Mouse (Mus musculus): ENCODE data around the gene Pdcl3. TPM values are rescaled to one million over a fixed set of nuclear protein-coding genes. Genes with fewer than 3 reads are reported as not detected.
"Not testable (repeated sequence)": the region's sequence is repeated elsewhere in the genome, so short reads cannot be mapped to it uniquely, and the experiment has no call there.

Pdcl3 gene
- total RNA-seq, 2 experiments from 2014 or later = 58.5 to 88.7 TPM

DNA sequence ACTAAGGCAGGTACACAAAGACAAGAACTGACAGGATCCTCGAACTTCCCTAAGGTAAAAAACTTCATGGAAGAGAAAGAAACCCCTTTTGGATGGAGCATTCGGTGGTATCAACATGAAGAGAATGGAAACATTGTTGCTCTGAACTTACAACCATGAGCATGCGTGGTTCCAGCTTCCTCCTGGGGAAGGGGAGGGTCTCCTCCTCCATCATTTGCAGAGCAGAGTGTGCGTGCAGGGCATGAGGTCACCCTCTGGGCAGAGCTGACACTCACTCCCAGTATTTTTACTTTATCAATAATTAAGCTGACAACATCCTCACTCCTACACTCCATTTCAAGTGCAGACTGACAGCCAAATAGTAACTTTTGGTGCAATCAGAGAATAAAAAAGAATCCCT is 32.5 kb downstream of the Pdcl3 start:
- ATAC-seq (ENCODE audit: poor library complexity, severe bottlenecking) = no peak

DNA sequence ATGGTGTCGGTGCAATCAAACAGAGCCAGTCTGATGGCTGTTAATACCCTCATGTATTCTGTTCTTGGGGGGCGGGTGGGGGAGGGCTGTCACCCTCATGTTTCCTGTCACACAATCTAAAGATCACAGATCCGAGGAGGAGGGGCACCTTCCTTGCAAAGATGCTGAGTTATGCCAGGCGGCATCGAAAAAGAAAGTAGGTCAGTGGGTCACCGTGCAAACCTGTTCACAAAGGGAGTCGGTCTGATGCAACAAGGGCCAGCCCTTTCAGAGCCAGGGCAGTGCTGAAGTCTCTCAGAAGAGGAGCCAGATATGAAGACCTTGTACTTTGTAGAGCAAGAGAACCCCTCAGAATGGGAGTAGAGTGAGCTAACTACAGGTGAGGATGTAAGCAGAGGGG is 39.7 kb downstream of the Pdcl3 start:
- ATAC-seq (ENCODE audit: poor library complexity, severe bottlenecking) = no peak

- ATAC-seq (ENCODE audit: poor library complexity, severe bottlenecking) = no peak
Observed at GRCm38 (mm10) chr1:39025840-39026239, 40.4 kb downstream of the Pdcl3 start.

GRCm38 (mm10) chr1:39029176-39029575 is 43.8 kb downstream of the Pdcl3 start:
- no peak for ATAC-seq (ENCODE audit: poor library complexity, severe bottlenecking)

GRCm38 (mm10) chr1:39030108-39030507 is 44.7 kb downstream of the Pdcl3 start:
- no peak for ATAC-seq (ENCODE audit: poor library complexity, severe bottlenecking)

GRCm38 (mm10) chr1:39035817-39036216 is 50.4 kb downstream of the Pdcl3 start:
- no peak for ATAC-seq (ENCODE audit: poor library complexity, severe bottlenecking)

DNA sequence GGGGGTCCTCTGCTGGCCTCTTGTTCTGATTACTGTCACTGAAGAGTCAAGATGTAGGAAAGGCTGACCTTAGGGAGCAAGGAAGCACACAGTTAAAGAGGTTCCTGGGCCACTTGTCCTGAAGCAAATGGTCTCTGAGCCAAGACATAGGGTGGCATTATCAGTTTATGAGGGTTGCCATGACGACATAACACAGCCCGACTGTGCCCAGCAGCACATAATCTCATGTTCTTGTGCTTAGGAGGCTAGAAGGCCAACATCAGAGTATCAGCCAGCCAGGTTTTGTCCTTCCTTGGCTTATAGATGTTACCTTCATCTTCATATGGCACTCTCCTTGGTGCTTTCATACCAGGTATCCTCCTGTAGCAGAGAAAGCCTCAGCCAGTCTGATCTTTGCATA is 56.8 kb downstream of the Pdcl3 start:
- ATAC-seq (ENCODE audit: poor library complexity, severe bottlenecking) = no peak

DNA sequence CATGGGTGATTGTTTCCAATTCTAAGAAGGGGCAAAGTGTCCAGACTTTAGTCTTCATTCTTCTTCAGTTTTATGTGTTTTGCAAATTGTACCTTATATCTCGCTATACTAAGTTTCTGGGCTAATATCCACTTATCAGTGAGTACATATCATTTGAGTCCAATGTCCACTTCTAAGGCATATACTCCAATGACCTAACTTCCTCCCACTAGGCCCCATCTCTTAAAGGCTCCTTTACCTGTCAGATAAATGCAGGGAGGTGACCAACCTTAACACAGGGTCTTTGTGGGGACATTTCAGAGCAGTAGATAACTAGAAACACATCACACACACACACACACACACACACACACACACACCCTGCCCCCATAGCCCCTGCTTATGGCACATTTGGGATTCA is 59.0 kb downstream of the Pdcl3 start:
- not testable (repeated sequence) for ATAC-seq (ENCODE audit: poor library complexity, severe bottlenecking)

GRCm38 (mm10) chr1:39046689-39047088 is 61.3 kb downstream of the Pdcl3 start:
- no peak for ATAC-seq (ENCODE audit: poor library complexity, severe bottlenecking)

Other genes starting within 250 kb of the Pdcl3 start
- gene Lonrf2, start 148.9 kb upstream of the Pdcl3 start, total RNA-seq (2015) = 0.11 TPM in 1 of 2 replicates, not detected in the other
- 0.07 and 0.08 TPM in 2 replicates for gene Lonrf2, start 148.9 kb upstream of the Pdcl3 start, total RNA-seq (2017)
- 0.54 and 0.59 TPM in 2 replicates for gene Chst10, start 87.4 kb upstream of the Pdcl3 start, total RNA-seq (2015)
- 0.26 and 0.37 TPM in 2 replicates for gene Chst10, start 87.4 kb upstream of the Pdcl3 start, total RNA-seq (2017)
- gene Nms, start 46.5 kb upstream of the Pdcl3 start, total RNA-seq (2015) = not detected in 2 replicates
- not detected in 2 replicates for gene Nms, start 46.5 kb upstream of the Pdcl3 start, total RNA-seq (2017)
- not detected in 2 replicates for gene Npas2, start 208.1 kb downstream of the Pdcl3 start, total RNA-seq (2015)
- gene Npas2, start 208.1 kb downstream of the Pdcl3 start, total RNA-seq (2017) = not detected in 2 replicates